Mouse (Mus musculus) kidney, adult 18-20 months (tissue): ENCODE results near the gene Slc27a2.

Experiments used
- DNase-seq: peaks from one replicate; pipeline ENCODE4 v3.0.0; 2021

Gene Slc27a2

GRCm38 (mm10) chr2:126555533-126555932, 3.3 kb downstream of the Slc27a2 start:
- peak; percentile 48 for DNase-seq

DNA sequence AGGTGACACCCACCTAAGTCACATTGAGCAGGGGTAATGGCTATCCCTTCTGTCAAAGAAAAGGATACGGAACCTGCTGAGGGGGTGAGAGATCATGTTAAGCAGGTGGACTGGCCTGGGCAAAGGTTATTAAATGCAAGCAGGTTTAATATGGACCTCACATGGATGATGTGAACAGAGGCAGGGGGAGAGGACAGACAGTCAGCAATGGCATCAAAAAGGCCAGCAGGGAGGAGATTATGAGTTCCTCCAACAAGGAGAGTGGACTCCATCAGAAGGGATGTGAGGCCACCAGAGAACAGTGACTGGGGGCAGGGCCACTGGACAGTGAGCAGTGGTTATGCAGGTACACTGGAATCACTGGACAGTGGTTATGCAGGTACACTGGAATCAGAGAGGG, 7.9 kb downstream of the Slc27a2 start:
- peak; percentile 29 for DNase-seq

- no peak for DNase-seq
Measured at GRCm38 (mm10) chr2:126563411-126564105, 11.4 kb downstream of the Slc27a2 start.

- no peak for DNase-seq
Measured at GRCm38 (mm10) chr2:126572163-126572562, 20.0 kb downstream of the Slc27a2 start.

DNA sequence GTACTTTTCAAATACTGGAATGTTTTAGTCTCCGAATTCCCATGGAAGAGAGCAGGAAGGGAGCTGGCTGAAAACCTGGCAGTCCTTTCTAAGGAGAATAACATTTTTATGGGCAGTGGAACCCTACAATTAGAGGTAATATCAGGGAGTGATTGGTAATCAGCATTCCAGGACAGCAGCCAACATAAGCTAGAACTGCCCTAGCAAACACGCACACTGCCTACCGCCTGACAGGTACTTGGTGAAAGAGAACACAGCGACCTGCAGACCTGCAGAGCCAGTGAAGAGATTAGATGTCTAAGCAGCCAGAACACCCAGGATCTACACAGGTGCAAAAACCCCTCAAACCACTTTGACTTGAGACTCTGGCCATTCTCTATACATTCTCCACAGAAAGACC, 20.5 kb downstream of the Slc27a2 start:
- no peak for DNase-seq

- no peak for DNase-seq
Measured at GRCm38 (mm10) chr2:126575391-126576176, 23.4 kb downstream of the Slc27a2 start.

GRCm38 (mm10) chr2:126577362-126577761, 25.2 kb downstream of the Slc27a2 start:
- DNase-seq = no peak

GRCm38 (mm10) chr2:126579282-126579681, 27.1 kb downstream of the Slc27a2 start:
- DNase-seq = no peak

DNA sequence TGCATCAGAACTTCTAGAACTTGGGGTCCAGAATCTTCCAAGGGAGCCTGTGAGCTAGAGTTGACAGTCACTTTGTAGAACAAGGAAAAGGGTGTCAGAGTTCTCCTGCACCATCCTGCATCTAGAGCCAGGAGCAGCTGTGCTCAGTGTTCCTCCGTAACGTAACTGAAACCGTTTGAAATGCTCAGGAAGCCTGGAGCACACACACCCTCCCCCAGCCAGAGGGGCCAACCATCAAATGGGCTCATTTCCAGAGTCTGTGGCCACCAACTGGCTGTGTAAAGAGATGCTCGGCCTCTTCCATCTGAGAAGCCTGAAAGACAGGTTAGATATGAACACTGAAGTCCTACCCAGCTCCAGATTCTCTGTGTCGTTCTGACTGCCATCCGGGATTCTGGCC, 31.8 kb downstream of the Slc27a2 start:
- no peak for DNase-seq

DNA sequence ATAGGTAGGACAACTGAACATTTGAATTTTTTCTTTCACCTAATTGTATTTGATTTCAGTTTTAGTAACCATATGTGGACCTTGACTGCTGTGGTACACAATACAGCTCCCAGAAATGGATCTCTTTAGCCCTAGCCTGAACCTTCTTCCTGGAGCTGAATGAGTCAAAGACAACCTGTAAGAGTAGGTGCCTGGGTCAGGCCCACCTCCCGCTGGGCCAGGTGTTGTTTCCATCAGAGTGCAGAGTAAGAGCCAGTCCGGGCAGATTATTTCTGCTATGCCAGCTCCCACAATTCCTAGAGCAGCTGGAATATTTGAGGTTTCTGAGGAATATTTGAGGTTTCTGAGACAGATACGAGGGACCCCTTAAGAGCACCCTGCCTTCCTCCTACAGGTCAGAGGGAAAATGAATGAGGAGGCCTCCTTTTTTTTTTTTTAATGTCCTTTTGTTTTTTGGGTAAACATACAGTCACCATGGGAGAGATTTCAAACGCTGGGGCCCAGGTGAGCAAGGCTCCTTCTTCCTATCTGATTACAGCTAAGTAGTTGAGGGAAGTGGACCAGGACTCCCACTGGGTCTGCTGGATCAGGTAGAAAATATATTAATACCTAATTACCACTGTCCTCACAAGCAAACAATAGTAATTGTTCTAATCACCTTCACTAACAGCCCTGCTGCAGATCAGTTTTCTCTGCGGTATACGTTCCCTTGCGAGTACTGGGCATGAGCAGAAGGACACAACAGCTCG, 32.6 kb downstream of the Slc27a2 start:
- no peak for DNase-seq

- no peak for DNase-seq
Measured at GRCm38 (mm10) chr2:126587468-126587867, 35.3 kb downstream of the Slc27a2 start.

- DNase-seq = no peak
Measured at GRCm38 (mm10) chr2:126591304-126591703, 39.1 kb downstream of the Slc27a2 start.

DNA sequence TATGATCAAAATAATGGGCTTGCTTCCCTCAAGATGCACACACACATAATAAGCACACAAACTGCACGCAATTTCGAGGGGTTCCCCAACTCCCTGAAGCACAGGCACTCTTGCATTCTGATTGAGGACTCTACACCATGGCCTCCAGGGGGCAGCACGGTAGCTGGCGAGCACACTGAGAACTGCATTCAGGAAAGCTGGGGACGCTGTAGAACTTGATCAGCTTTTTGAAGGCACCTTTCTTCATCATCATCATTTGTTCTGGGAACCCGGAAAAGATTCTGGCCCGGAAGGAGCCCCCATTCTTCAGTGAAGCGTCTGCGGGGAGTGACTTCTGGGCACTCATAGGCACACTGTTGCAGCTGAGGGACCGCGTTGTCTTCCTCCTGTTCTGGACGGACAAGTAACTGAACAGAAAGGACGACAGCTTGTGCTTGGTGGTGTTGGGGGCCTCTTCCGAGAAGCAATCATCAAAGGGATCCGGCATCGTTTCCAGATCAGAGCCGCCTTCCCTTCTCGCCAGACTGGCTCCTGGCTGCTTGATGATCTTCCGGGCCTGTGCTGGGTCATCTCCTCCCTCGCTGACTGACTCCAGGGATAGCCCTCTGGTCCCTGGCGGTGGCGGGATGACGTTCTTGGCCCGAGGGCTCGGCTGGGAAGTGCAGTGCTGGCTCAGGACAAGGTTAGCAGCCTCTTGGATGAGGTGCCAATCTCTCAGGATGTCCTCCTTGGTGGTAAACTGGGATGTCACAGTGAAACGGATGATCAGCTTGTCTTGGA, 41.8 kb downstream of the Slc27a2 start:
- peak; percentile 74 for DNase-seq

DNA sequence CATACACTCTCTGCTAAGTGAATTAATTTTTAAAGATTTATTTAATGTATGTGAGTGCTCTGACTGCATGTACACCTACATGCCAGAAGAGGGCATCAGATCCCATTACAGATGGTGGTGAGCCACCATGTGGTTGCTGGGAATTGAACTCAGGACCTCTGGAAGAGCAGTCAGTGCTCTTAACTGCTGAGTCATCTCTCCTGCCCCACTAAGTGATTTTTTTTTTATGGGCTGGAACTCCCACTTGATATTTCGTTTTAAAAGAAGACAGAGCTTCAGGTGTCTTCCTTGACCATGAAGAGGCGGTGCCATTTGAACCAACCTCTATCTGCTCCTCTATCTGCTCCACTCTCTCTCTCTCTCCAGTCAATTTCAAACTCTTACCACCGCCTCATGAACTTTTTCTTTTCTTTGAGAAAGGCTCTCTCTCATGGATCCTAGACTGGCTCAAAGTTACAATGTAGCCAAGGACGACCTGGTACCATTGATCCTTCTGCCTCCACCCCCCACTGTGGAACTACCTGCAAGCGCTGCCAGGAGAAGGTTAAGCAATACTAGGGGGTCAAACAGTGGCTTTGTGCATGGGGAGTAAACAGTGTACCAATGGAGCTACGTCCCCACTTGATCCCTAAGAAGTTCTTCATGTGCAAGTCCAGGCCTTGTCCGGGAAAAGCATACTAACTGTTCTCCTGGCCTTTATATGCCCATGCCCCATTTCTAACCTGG, 44.3 kb downstream of the Slc27a2 start:
- DNase-seq = no peak

DNA sequence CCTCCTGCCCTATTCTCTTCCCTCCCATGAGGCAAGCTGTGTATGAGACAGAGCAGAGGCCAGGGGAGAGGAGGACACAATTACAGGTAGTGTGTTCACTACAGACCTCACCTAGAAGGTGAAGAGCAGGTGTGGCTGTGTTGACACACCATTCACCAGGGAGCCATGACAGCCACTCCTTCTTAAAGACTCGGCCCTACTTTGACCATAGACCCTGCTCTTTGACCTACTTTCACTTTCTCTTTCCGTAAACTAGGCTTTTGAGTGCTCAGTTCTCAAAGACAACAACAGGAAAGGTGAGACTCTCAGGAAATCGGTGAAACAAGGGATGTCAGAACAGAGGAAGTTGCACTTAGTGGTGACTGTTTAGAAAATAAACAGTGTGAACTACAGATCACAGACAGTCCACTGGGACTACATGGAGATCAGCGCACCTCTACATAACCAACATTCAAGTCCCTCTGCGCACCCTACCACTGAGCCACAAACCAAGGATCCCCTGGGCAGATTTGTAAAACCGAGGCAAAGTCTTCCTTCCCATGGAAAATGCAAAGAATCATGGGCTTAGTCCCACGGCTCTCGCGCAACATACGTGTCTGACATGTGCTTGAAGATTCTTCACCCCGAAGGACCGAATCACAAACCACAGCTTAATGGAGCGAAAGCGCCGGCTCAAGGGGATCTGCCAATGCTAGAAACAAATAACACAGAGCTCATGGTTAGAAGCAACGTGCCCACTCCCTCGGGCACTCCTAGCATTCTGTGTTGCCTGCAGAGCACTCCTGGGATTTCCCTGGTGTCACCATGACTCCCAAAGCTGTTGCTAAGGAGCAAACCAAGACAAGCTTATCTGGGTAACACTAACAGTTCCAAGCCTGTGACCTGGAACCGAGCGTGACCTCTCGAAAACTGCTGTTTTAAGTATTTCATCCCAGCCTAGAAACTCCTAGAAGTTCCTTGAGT, 45.4 kb downstream of the Slc27a2 start:
- DNase-seq = no peak

- DNase-seq = no peak
Measured at GRCm38 (mm10) chr2:126598359-126598758, 46.2 kb downstream of the Slc27a2 start.

GRCm38 (mm10) chr2:126599005-126599404, 46.8 kb downstream of the Slc27a2 start:
- DNase-seq = no peak

GRCm38 (mm10) chr2:126600533-126600932, 48.3 kb downstream of the Slc27a2 start:
- no peak for DNase-seq

DNA sequence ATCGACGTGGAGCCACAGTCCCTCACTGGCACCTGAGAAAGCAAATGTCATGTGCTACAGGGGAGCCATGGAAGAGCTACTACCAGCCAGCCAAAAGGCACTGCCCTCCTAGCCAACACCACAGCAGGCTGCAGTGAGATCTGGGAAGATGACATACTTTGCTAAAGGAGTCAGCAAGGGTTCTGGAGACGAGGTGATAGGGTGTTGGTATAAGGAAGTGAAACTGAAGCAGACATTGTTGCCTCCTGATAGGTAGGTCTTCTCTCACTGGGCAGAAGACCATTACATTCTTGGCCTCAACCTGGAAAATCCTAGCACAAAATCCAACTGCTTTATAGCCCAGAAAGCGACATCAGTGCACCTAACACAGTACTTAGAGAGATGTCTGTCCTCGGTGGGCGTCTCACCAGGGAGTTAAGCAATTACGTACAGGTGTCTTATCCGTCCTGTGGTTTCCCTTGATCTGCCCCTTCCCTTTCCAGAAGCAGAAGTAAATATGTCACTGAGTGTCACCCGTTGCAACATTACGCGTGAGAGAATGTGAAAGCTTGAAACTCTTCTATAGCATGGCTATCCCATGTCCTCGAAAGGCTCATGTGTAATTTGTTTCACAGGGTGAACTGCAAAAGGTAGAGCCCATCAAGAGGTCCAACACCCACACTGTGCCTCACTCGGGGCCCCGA, 49.9 kb downstream of the Slc27a2 start:
- no peak for DNase-seq

- DNase-seq = no peak
Measured at GRCm38 (mm10) chr2:126606061-126606687, 54.0 kb downstream of the Slc27a2 start.
